Mouse (Mus musculus): ENCODE measurements at regions not wholly inside any gene's neighbourhood (a gene's known extent, or its start where the extent isn't known, plus 50 kb on each side); places are given as distances from the start of the nearest gene placed in this dataset.
A peak's percentile ranks its signal among the peaks of the same experiment; 100 is the strongest.

- Histone ChIP-seq H3K4me2 (ENCODE audit: low read depth, low read length) (no peak overlapping the region), H3K27ac (replicated peaks; ENCODE audit: low read depth, low read length) (no peak overlapping the region), H3K9ac (ENCODE audit: low read depth, low read length) (no peak overlapping the region), H3K27me3 (replicated peaks; ENCODE audit: control insufficient read depth, insufficient read depth, low read length) (no peaks in the 10 kb centered on the region), H3K36me3 (ENCODE audit: control insufficient read depth, insufficient read depth, low read length) (no peaks in the 10 kb centered on the region), H3K9me3 (ENCODE audit: control insufficient read depth, low read length) (peaks cover 8% of the 10 kb centered on the region; the same call in 1 of the 2 replicates), H3K4me1 (ENCODE audit: control insufficient read depth, insufficient read depth, low read length) (peaks cover 6% of the 10 kb centered on the region; the same call in 1 of the 2 replicates), H3K4me3 (ENCODE audit: low read depth, low read length) (no peak overlapping the region)
- ATAC-seq (ENCODE audit: low read depth) = no peak
- WGBS = 67% methylated on average over 1 of the region's 1 CpGs
- DNase-seq (ENCODE audit: low spot score) = no peak
Measured at GRCm38 (mm10) chr13:99606606-99606990, 90.3 kb upstream of the Map1b start.

- Histone ChIP-seq H3K4me3 (ENCODE audit: low read depth, low read length) (no peak overlapping the region), H3K9me3 (ENCODE audit: control insufficient read depth, low read length) (peaks cover 8% of the 10 kb centered on the region; the same call in 1 of the 2 replicates), H3K36me3 (ENCODE audit: control insufficient read depth, insufficient read depth, low read length) (no peaks in the 10 kb centered on the region), H3K27me3 (replicated peaks; ENCODE audit: control insufficient read depth, insufficient read depth, low read length) (no peaks in the 10 kb centered on the region), H3K9ac (ENCODE audit: low read depth, low read length) (no peak overlapping the region), H3K27ac (replicated peaks; ENCODE audit: low read depth, low read length) (no peak overlapping the region), H3K4me1 (ENCODE audit: control insufficient read depth, insufficient read depth, low read length) (peaks cover 6% of the 10 kb centered on the region; the same call in 1 of the 2 replicates), H3K4me2 (ENCODE audit: low read depth, low read length) (no peak overlapping the region)
- DNase-seq (ENCODE audit: low spot score) = no peak
- no peak for ATAC-seq (ENCODE audit: low read depth)
- WGBS = 59% methylated on average over 2 of the region's 2 CpGs
Measured at GRCm38 (mm10) chr13:99605866-99606605, 89.7 kb upstream of the Map1b start.

GRCm38 (mm10) chr13:99597891-99598290, 81.6 kb upstream of the Map1b start:
- Histone ChIP-seq H3K9ac (ENCODE audit: low read depth, low read length) (no peak overlapping the region), H3K27ac (replicated peaks; ENCODE audit: low read depth, low read length) (no peak overlapping the region), H3K36me3 (ENCODE audit: control insufficient read depth, insufficient read depth, low read length) (no peaks in the 10 kb centered on the region), H3K9me3 (ENCODE audit: control insufficient read depth, low read length) (no peaks in the 10 kb centered on the region), H3K27me3 (replicated peaks; ENCODE audit: control insufficient read depth, insufficient read depth, low read length) (no peaks in the 10 kb centered on the region), H3K4me1 (ENCODE audit: control insufficient read depth, insufficient read depth, low read length) (no peaks in the 10 kb centered on the region), H3K4me3 (ENCODE audit: low read depth, low read length) (no peak overlapping the region), H3K4me2 (ENCODE audit: low read depth, low read length) (no peak overlapping the region)
- DNase-seq (ENCODE audit: low spot score) (peak; percentile 46), ATAC-seq (ENCODE audit: low read depth) (no peak)
- 88% methylated on average over 2 of the region's 2 CpGs for WGBS

GRCm38 (mm10) chr13:99593846-99594813, 77.8 kb upstream of the Map1b start:
- H3K27me3 ChIP-seq (replicated peaks; ENCODE audit: control insufficient read depth, insufficient read depth, low read length) = no peaks in the 10 kb centered on the region
- H3K4me2 ChIP-seq (ENCODE audit: low read depth, low read length) = no peak overlapping the region
- H3K4me3 ChIP-seq (ENCODE audit: low read depth, low read length) = no peak overlapping the region
- DNase-seq (ENCODE audit: low spot score) (peak; percentile 24), ATAC-seq (ENCODE audit: low read depth) (no peak)
- no peak overlapping the region for H3K9ac ChIP-seq (ENCODE audit: low read depth, low read length)
- no peaks in the 10 kb centered on the region for H3K4me1 ChIP-seq (ENCODE audit: control insufficient read depth, insufficient read depth, low read length)
- no peaks in the 10 kb centered on the region for H3K9me3 ChIP-seq (ENCODE audit: control insufficient read depth, low read length)
- H3K36me3 ChIP-seq (ENCODE audit: control insufficient read depth, insufficient read depth, low read length) = no peaks in the 10 kb centered on the region
- 33% methylated on average over 17 of the region's 17 CpGs for WGBS
- H3K27ac ChIP-seq (replicated peaks; ENCODE audit: low read depth, low read length) = no peak overlapping the region

GRCm38 (mm10) chr13:99593243-99593635, 76.9 kb upstream of the Map1b start:
- 58% methylated on average over 8 of the region's 8 CpGs for WGBS
- Histone ChIP-seq H3K4me2 (ENCODE audit: low read depth, low read length) (no peak overlapping the region), H3K9ac (ENCODE audit: low read depth, low read length) (no peak overlapping the region), H3K36me3 (ENCODE audit: control insufficient read depth, insufficient read depth, low read length) (no peaks in the 10 kb centered on the region), H3K4me3 (ENCODE audit: low read depth, low read length) (no peak overlapping the region), H3K27ac (replicated peaks; ENCODE audit: low read depth, low read length) (no peak overlapping the region), H3K9me3 (ENCODE audit: control insufficient read depth, low read length) (no peaks in the 10 kb centered on the region), H3K27me3 (replicated peaks; ENCODE audit: control insufficient read depth, insufficient read depth, low read length) (no peaks in the 10 kb centered on the region), H3K4me1 (ENCODE audit: control insufficient read depth, insufficient read depth, low read length) (no peaks in the 10 kb centered on the region)
- DNase-seq (ENCODE audit: low spot score) (no peak), ATAC-seq (ENCODE audit: low read depth) (no peak)

- DNase-seq (ENCODE audit: low spot score) = peak; percentile 79
- Histone ChIP-seq H3K9ac (ENCODE audit: low read depth, low read length) (no peak overlapping the region), H3K27ac (replicated peaks; ENCODE audit: low read depth, low read length) (no peak overlapping the region), H3K4me2 (ENCODE audit: low read depth, low read length) (peak overlapping the region; percentile 23), H3K36me3 (ENCODE audit: control insufficient read depth, insufficient read depth, low read length) (no peaks in the 10 kb centered on the region), H3K4me3 (ENCODE audit: low read depth, low read length) (no peak overlapping the region), H3K9me3 (ENCODE audit: control insufficient read depth, low read length) (no peaks in the 10 kb centered on the region), H3K4me1 (ENCODE audit: control insufficient read depth, insufficient read depth, low read length) (no peaks in the 10 kb centered on the region), H3K27me3 (replicated peaks; ENCODE audit: control insufficient read depth, insufficient read depth, low read length) (no peaks in the 10 kb centered on the region)
- 17% methylated on average over 15 of the region's 15 CpGs for WGBS
- peak; percentile 60; the same call in 1 of the 2 replicates for ATAC-seq (ENCODE audit: low read depth)
Measured at GRCm38 (mm10) chr13:99592596-99593242, 76.4 kb upstream of the Map1b start.

- Histone ChIP-seq H3K4me3 (ENCODE audit: low read depth, low read length) (no peak overlapping the region), H3K27me3 (replicated peaks; ENCODE audit: control insufficient read depth, insufficient read depth, low read length) (no peaks in the 10 kb centered on the region; the same call in 1 of the 2 replicates), H3K4me2 (ENCODE audit: low read depth, low read length) (no peak overlapping the region), H3K4me1 (ENCODE audit: control insufficient read depth, insufficient read depth, low read length) (no peaks in the 10 kb centered on the region), H3K9ac (ENCODE audit: low read depth, low read length) (no peak overlapping the region), H3K27ac (replicated peaks; ENCODE audit: low read depth, low read length) (no peak overlapping the region), H3K36me3 (ENCODE audit: control insufficient read depth, insufficient read depth, low read length) (no peaks in the 10 kb centered on the region), H3K9me3 (ENCODE audit: control insufficient read depth, low read length) (no peaks in the 10 kb centered on the region)
- DNase-seq (ENCODE audit: low spot score) = no peak
- 85% methylated on average over 8 of the region's 8 CpGs for WGBS
- ATAC-seq (ENCODE audit: low read depth) = no peak
Measured at GRCm38 (mm10) chr13:99588646-99589045, 72.3 kb upstream of the Map1b start.

GRCm38 (mm10) chr13:99583841-99584240, 67.5 kb upstream of the Map1b start:
- no peak for ATAC-seq (ENCODE audit: low read depth)
- no peak overlapping the region for H3K4me2 ChIP-seq (ENCODE audit: low read depth, low read length)
- no peaks in the 10 kb centered on the region for H3K4me1 ChIP-seq (ENCODE audit: control insufficient read depth, insufficient read depth, low read length)
- no peak overlapping the region for H3K4me3 ChIP-seq (ENCODE audit: low read depth, low read length)
- DNase-seq (ENCODE audit: low spot score) = no peak
- no peak overlapping the region for H3K27ac ChIP-seq (replicated peaks; ENCODE audit: low read depth, low read length)
- no peaks in the 10 kb centered on the region for H3K36me3 ChIP-seq (ENCODE audit: control insufficient read depth, insufficient read depth, low read length)
- 0 out of 2 replicates have a peak, but pooled peaks cover 5% of the 10 kb centered on the region for H3K9me3 ChIP-seq (ENCODE audit: control insufficient read depth, low read length)
- no peaks in the 10 kb centered on the region; the same call in 1 of the 2 replicates for H3K27me3 ChIP-seq (replicated peaks; ENCODE audit: control insufficient read depth, insufficient read depth, low read length)
- WGBS = 62% methylated on average over 3 of the region's 3 CpGs
- no peak overlapping the region for H3K9ac ChIP-seq (ENCODE audit: low read depth, low read length)

All from embryonic facial prominence, embryonic 14.5 days (tissue).